Mouse (Mus musculus) heart, embryonic 12.5 days (tissue): ENCODE data around the gene Nudt22. TPM values are rescaled to one million over a fixed set of nuclear protein-coding genes. Genes with fewer than 3 reads are reported as not detected.

Experiments
- ATAC-seq: fragments of 200-750 bp; cut with Nextera tagmentation; 2 replicates; pipeline ENCODE4 v1.8.0; 2017; ENCODE audit warnings: moderate TSS enrichment, moderate library complexity; ENCODE audit not compliant: insufficient number of reproducible peaks, low FRiP score
- H3K27ac ChIP-seq: fragments of 300-500 bp; sonication (generic); 2 replicates; pipeline ENCODE4 v1.5.1; 2016; ENCODE audit warnings: mild to moderate bottlenecking, moderate library complexity; ENCODE audit not compliant: poor library complexity, severe bottlenecking
- H3K27me3 ChIP-seq: fragments of 300-500 bp; sonication (generic); replicated peaks from 2 replicates; pipeline ENCODE4 v1.6.1; 2016; ENCODE audit warnings: mild to moderate bottlenecking, moderate library complexity
- H3K36me3 ChIP-seq: fragments of 300-500 bp; sonication (generic); 2 replicates; pipeline ENCODE4 v1.6.1; 2016; ENCODE audit warnings: mild to moderate bottlenecking, moderate library complexity
- H3K4me1 ChIP-seq: fragments of 300-500 bp; sonication (generic); replicated peaks from 2 replicates; pipeline ENCODE4 v1.6.1; 2016; ENCODE audit warnings: mild to moderate bottlenecking
- H3K4me2 ChIP-seq: fragments of 300-500 bp; sonication (generic); 2 replicates; pipeline ENCODE4 v1.6.1; 2016; ENCODE audit warnings: mild to moderate bottlenecking, moderate library complexity
- H3K4me3 ChIP-seq: fragments of 300-500 bp; sonication (generic); 2 replicates; pipeline ENCODE4 v1.5.1; 2016; ENCODE audit warnings: mild to moderate bottlenecking
- H3K9ac ChIP-seq: fragments of 300-500 bp; sonication (generic); 2 replicates; pipeline ENCODE4 v1.6.1; 2016; ENCODE audit warnings: mild to moderate bottlenecking, moderate library complexity
- H3K9me3 ChIP-seq: fragments of 300-500 bp; sonication (generic); replicated peaks from 2 replicates; pipeline ENCODE4 v1.6.1; 2016; ENCODE audit warnings: mild to moderate bottlenecking, moderate library complexity
- WGBS: fragments of 180-500 bp; shearing (Covaris S2); methylation state at CpG from one replicate; pipeline ENCODE4 v1.1.7; 2016; 5-methylcytosine and 5-hydroxymethylcytosine counted together
- polyA plus RNA-seq: library from polyadenylated mRNA; unstranded; fragments of >200 nt; fragmentation: Nextera tagmentation; extraction: Ambion mirVana; gene quantifications from 2 replicates; pipeline ENCODE4 v1.2.1, GENCODE M21; 2016

The Nudt22 gene
- polyA plus RNA-seq, 1 experiment from 2014 or later: 22.4 TPM

- 0 out of 2 replicates have a peak overlapping the region, but pooled peaks have one; percentile 10 for H3K4me3 ChIP-seq
- no peak overlapping the region for H3K9ac ChIP-seq
- H3K4me2 ChIP-seq: peak overlapping the region; percentile 24
- no peak overlapping the region; the same call in 1 of the 2 replicates for H3K27ac ChIP-seq
- H3K9me3 ChIP-seq: no peaks in the 10 kb centered on the region
- peaks cover 23% of the 10 kb centered on the region for H3K4me1 ChIP-seq
- WGBS: 74% methylated on average over 11 of the region's 11 CpGs
- ATAC-seq: no peak
- peaks cover 49% of the 10 kb centered on the region for H3K36me3 ChIP-seq
- H3K27me3 ChIP-seq: no peaks in the 10 kb centered on the region
Observed at GRCm38 (mm10) chr19:7018546-7018945, 22.6 kb upstream of the Nudt22 start.

- Histone ChIP-seq H3K4me2 (peak overlapping the region; percentile 24), H3K36me3 (peaks cover 42% of the 10 kb centered on the region), H3K4me1 (peaks cover 23% of the 10 kb centered on the region), H3K9ac (no peak overlapping the region), H3K27me3 (no peaks in the 10 kb centered on the region), H3K27ac (0 out of 2 replicates have a peak overlapping the region, but pooled peaks have one; percentile 26), H3K4me3 (0 out of 2 replicates have a peak overlapping the region, but pooled peaks have one; percentile 10), H3K9me3 (no peaks in the 10 kb centered on the region)
- WGBS: 51% methylated on average over 12 of the region's 12 CpGs
- ATAC-seq: peak; percentile 26; the same call in 1 of the 2 replicates
Observed at GRCm38 (mm10) chr19:7017541-7018457, 21.9 kb upstream of the Nudt22 start.

GRCm38 (mm10) chr19:7014481-7015135 lies 18.7 kb upstream of the Nudt22 start:
- Histone ChIP-seq H3K27me3 (no peaks in the 10 kb centered on the region), H3K4me1 (peaks cover 22% of the 10 kb centered on the region), H3K36me3 (peaks cover 13% of the 10 kb centered on the region), H3K9ac (no peak overlapping the region), H3K9me3 (no peaks in the 10 kb centered on the region), H3K4me3 (no peak overlapping the region), H3K27ac (no peak overlapping the region), H3K4me2 (no peak overlapping the region)
- no peak for ATAC-seq
- 80% methylated on average over 20 of the region's 20 CpGs for WGBS

- Histone ChIP-seq H3K4me3 (no peak overlapping the region), H3K9me3 (no peaks in the 10 kb centered on the region), H3K36me3 (peaks cover 7% of the 10 kb centered on the region), H3K27ac (no peak overlapping the region), H3K4me2 (no peak overlapping the region), H3K4me1 (peaks cover 16% of the 10 kb centered on the region), H3K27me3 (no peaks in the 10 kb centered on the region), H3K9ac (no peak overlapping the region)
- ATAC-seq: no peak
- WGBS: 85% methylated on average over 9 of the region's 9 CpGs
Observed at GRCm38 (mm10) chr19:7013984-7014383, 18.1 kb upstream of the Nudt22 start.

- H3K9ac ChIP-seq: no peak overlapping the region
- 80% methylated on average over 4 of the region's 4 CpGs for WGBS
Observed at GRCm38 (mm10) chr19:7012426-7012825, 16.5 kb upstream of the Nudt22 start.

GRCm38 (mm10) chr19:7006892-7007593 lies 11.1 kb upstream of the Nudt22 start:
- Histone ChIP-seq H3K4me2 (no peak overlapping the region), H3K4me1 (no peaks in the 10 kb centered on the region; the same call in 1 of the 2 replicates), H3K9ac (no peak overlapping the region), H3K36me3 (0 out of 2 replicates have a peak, but pooled peaks cover 3% of the 10 kb centered on the region), H3K9me3 (no peaks in the 10 kb centered on the region), H3K27ac (no peak overlapping the region), H3K4me3 (no peak overlapping the region), H3K27me3 (no peaks in the 10 kb centered on the region)
- ATAC-seq: no peak
- WGBS: 77% methylated on average over 9 of the region's 9 CpGs

More at GRCm38 (mm10) chr19:7012426-7012825, 16.5 kb upstream of the Nudt22 start:
- no peaks in the 10 kb centered on the region for H3K9me3 ChIP-seq
- no peak; the same call in 1 of the 2 replicates for ATAC-seq
- H3K27me3 ChIP-seq: no peaks in the 10 kb centered on the region
- H3K4me2 ChIP-seq: no peak overlapping the region
- no peak overlapping the region for H3K27ac ChIP-seq
- H3K4me1 ChIP-seq: peaks cover under 1% of the 10 kb centered on the region; the same call in 1 of the 2 replicates
- H3K4me3 ChIP-seq: no peak overlapping the region
- H3K36me3 ChIP-seq: 0 out of 2 replicates have a peak, but pooled peaks cover 3% of the 10 kb centered on the region

- 91% methylated on average over 19 of the region's 19 CpGs for WGBS
- Histone ChIP-seq H3K4me1 (peaks cover 22% of the 10 kb centered on the region), H3K9me3 (0 out of 2 replicates have a peak, but pooled peaks cover 15% of the 10 kb centered on the region), H3K4me3 (no peak overlapping the region), H3K27ac (no peak overlapping the region), H3K4me2 (no peak overlapping the region), H3K27me3 (no peaks in the 10 kb centered on the region), H3K36me3 (peaks cover 26% of the 10 kb centered on the region), H3K9ac (no peak overlapping the region)
- ATAC-seq: no peak
Observed at GRCm38 (mm10) chr19:6999360-7000063, 3.6 kb upstream of the Nudt22 start.

- peaks cover 26% of the 10 kb centered on the region for H3K36me3 ChIP-seq
- no peak overlapping the region for H3K27ac ChIP-seq
- peaks cover 34% of the 10 kb centered on the region for H3K4me1 ChIP-seq
- no peak overlapping the region for H3K4me2 ChIP-seq
- no peaks in the 10 kb centered on the region for H3K27me3 ChIP-seq
- 82% methylated on average over 9 of the region's 9 CpGs for WGBS
- 0 out of 2 replicates have a peak, but pooled peaks cover 15% of the 10 kb centered on the region for H3K9me3 ChIP-seq
- H3K9ac ChIP-seq: no peak overlapping the region
- H3K4me3 ChIP-seq: no peak overlapping the region
- no peak for ATAC-seq
Observed at GRCm38 (mm10) chr19:6997721-6998290, 1.9 kb upstream of the Nudt22 start.

- WGBS: 38% methylated on average over 21 of the region's 21 CpGs
- Histone ChIP-seq H3K27ac (no peak overlapping the region), H3K4me2 (peak overlapping the region; percentile 82), H3K4me3 (peak overlapping the region; percentile 61), H3K4me1 (peaks cover 41% of the 10 kb centered on the region), H3K36me3 (peaks cover 25% of the 10 kb centered on the region), H3K27me3 (no peaks in the 10 kb centered on the region), H3K9me3 (0 out of 2 replicates have a peak, but pooled peaks cover 14% of the 10 kb centered on the region), H3K9ac (peak overlapping the region; percentile 73)
- no peak for ATAC-seq
Observed at GRCm38 (mm10) chr19:6995255-6995991, 494 bp downstream of the Nudt22 start.
